14 mouse cellular contexts compared by ENCODE assay signal in genomic region chr7:45046853-45047350, GRCm38 (mm10).
"Had no signal": no experiment of that assay in that cellular context is flagged by ENCODE, and none has a peak within 500 bp of the region (broad histone marks: within the 10 kb centered on the region; RNA-seq: fewer than 3 reads in every experiment).

No protein-coding gene starts in this region.

- H3K9me3 ChIP-seq: kidney, embryonic 15.5 days; liver, embryonic 15.5 days; megakaryocyte, embryonic 14.5 days; midbrain, embryonic 13.5 days; stomach, embryonic 15.5 days had no signal

- H3K4me3 ChIP-seq: kidney, embryonic 15.5 days; liver, embryonic 15.5 days; megakaryocyte, embryonic 14.5 days; midbrain, embryonic 13.5 days; stomach, embryonic 15.5 days had no signal

- DNase-seq: kidney, adult 2 months; kidney, postnatal 14 days; left cerebral cortex, postnatal 4 days; lung, adult 2 months; lung, postnatal 36 days; right cerebral cortex, postnatal 14 days; thymus, postnatal 36 days had no signal

- ATAC-seq: lung, postnatal 0 days; midbrain, embryonic 13.5 days had no signal

- H3K27ac ChIP-seq: kidney, embryonic 15.5 days; liver, embryonic 15.5 days; midbrain, embryonic 13.5 days; stomach, embryonic 15.5 days had no signal

- H3K27me3 ChIP-seq: kidney, embryonic 15.5 days; liver, embryonic 15.5 days; megakaryocyte, embryonic 14.5 days; midbrain, embryonic 13.5 days; stomach, embryonic 15.5 days had no signal

- H3K4me2 ChIP-seq: kidney, embryonic 15.5 days; liver, embryonic 11.5 days; liver, embryonic 15.5 days; midbrain, embryonic 13.5 days; stomach, embryonic 15.5 days had no signal

- H3K9ac ChIP-seq: kidney, embryonic 15.5 days; liver, embryonic 15.5 days; midbrain, embryonic 13.5 days; stomach, embryonic 15.5 days had no signal
